Mouse (Mus musculus) CH12.LX (cell line): ENCODE measurements around the gene Ikzf2.

Source experiments
- CHD1 ChIP-seq: IDR thresholded peaks from 2 replicates; pipeline ENCODE4 v1.6.1; 2012; ENCODE audit warnings: low read depth, low read length, improper control_type of control experiment, inconsistent platforms
- CHD2 ChIP-seq: IDR thresholded peaks from 2 replicates; pipeline ENCODE4 v1.6.1; 2011; ENCODE audit warnings: low read length, improper control_type of control experiment
- CTCF ChIP-seq, 2 experiments: IDR thresholded peaks in 1 of 2; conservative IDR thresholded peaks in 1 of 2; 2 replicates each; pipeline ENCODE4 v1.5.1; 2011 to 2012; ENCODE audit warnings: low read depth in 2 of 2, low read length in 2 of 2, improper control_type of control experiment in 1 of 2, inconsistent platforms in 1 of 2, mild to moderate bottlenecking in 1 of 2, moderate library complexity in 1 of 2
- E2F4 ChIP-seq: IDR thresholded peaks from 2 replicates; pipeline ENCODE4 v1.6.1; 2011; ENCODE audit warnings: low read depth, low read length, improper control_type of control experiment; ENCODE audit not compliant: insufficient replicate concordance
- JUND ChIP-seq: conservative IDR thresholded peaks from 2 replicates; pipeline ENCODE4 v1.6.1; 2011; ENCODE audit warnings: low read depth, low read length, improper control_type of control experiment
- MAFK ChIP-seq: IDR thresholded peaks from 2 replicates; pipeline ENCODE4 v1.6.1; 2011; ENCODE audit warnings: low read length, improper control_type of control experiment; ENCODE audit not compliant: insufficient replicate concordance
- MAX ChIP-seq: IDR thresholded peaks from 2 replicates; pipeline ENCODE4 v1.6.1; 2011; ENCODE audit warnings: low read length, improper control_type of control experiment
- NRF1 ChIP-seq: IDR thresholded peaks from 2 replicates; pipeline ENCODE4 v1.6.1; 2014; ENCODE audit warnings: low read depth, mild to moderate bottlenecking, inconsistent platforms, low read length, improper control_type of control experiment, moderate library complexity
- POLR2A ChIP-seq: IDR thresholded peaks from 2 replicates; pipeline ENCODE4 v1.6.1; 2011; ENCODE audit warnings: low read depth, mild to moderate bottlenecking, improper control_type of control experiment, low read length
- TCF12 ChIP-seq: IDR thresholded peaks from 2 replicates; pipeline ENCODE4 v1.6.1; 2014; ENCODE audit warnings: low read depth, mild to moderate bottlenecking, inconsistent platforms, low read length, improper control_type of control experiment
- USF1 ChIP-seq: IDR thresholded peaks from 2 replicates; pipeline ENCODE4 v1.6.1; 2014; ENCODE audit warnings: low read depth, mild to moderate bottlenecking, inconsistent platforms, low read length, improper control_type of control experiment

DNA sequence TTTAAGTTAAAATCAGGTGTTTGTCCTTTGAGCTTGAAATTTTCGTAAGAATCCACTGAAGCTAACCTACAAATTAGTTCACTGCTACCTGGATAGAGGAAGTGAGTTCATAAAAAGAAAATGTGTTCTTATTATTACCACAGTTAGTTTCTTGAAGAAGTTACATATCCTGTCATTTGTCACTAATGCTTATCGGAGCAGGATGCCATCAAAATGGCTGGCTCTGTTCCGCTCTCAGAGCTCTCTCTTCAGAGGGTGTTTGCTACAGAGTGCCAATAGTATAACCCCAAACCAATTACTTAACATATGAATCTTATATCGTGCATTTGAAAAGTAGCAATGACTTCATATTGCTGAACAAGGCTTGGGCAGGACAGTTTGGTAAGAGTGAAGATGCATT lies 108.1 kb downstream of the Ikzf2 start:
- TF ChIP-seq JUND (no peak), POLR2A (no peak), CTCF (conservative IDR thresholded peaks at IDR 0.05 in 1 of 2, IDR thresholded peaks at IDR 0.05 in 1 of 2; ENCODE audit: low read depth in 2 of 2, low read length in 2 of 2) (no peak), USF1 (no peak), MAFK (no peak), E2F4 (no peak), TCF12 (no peak), CHD1 (no peak), NRF1 (no peak), MAX (no peak), CHD2 (no peak)
